In the genomic region with DNA sequence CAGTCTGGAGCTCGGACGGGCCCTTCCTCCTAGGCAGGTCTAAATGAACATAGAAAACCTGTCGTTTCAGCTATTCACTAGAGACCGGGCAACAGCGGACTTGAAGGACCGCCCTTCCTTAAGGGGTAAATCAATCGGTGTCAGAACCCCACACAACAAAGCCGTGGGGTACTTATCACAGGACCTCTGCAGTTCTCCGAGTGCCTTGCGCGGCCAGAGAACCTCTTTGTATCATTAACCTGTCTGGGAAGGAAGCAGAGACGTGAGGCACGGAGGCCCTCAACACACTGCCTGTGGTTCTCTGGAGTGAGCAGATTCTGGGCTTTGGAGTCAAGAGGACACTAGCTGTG, we compare ENCODE assay signal across 8 mouse cellular contexts. TPM values are rescaled to one million over a fixed set of nuclear protein-coding genes. Genes with fewer than 3 reads are reported as not detected.
DNase-seq lines count a peak whose midpoint lies in the region; ATAC-seq lines count a peak whose summit lies in the region.

No protein-coding gene starts in this region.

- ATAC-seq in lung, embryonic 15.5 days (ENCODE audit: borderline replicate concordance, extremely low read depth, low FRiP score, low TSS enrichment), result peak; percentile 8; the same call in 1 of the 2 replicates
- ATAC-seq in embryonic facial prominence, embryonic 13.5 days (ENCODE audit: insufficient number of reproducible peaks, insufficient read depth, low FRiP score, low TSS enrichment, low read depth), result no peak
- ATAC-seq in intestine, embryonic 14.5 days (replicated peaks; ENCODE audit: low FRiP score, low TSS enrichment, low read depth), result peak; percentile 6
- no peak; the same call in 1 of the 2 replicates for ATAC-seq in midbrain, embryonic 13.5 days
- ATAC-seq in cerebellum, adult (ENCODE audit: insufficient number of reproducible peaks, low FRiP score, low TSS enrichment), result no peak

- peak overlapping the region; percentile 92 for H3K27ac ChIP-seq in lung, embryonic 15.5 days
- peak overlapping the region; percentile 86 for H3K27ac ChIP-seq in embryonic facial prominence, embryonic 13.5 days
- peak overlapping the region; percentile 85 for H3K27ac ChIP-seq in intestine, embryonic 14.5 days (ENCODE audit: low read depth)
- peak overlapping the region; percentile 80 for H3K27ac ChIP-seq in midbrain, embryonic 13.5 days

- WGBS in lung, embryonic 15.5 days, result under 1% methylated on average over 13 of the region's 13 CpGs
- under 1% methylated on average over 13 of the region's 13 CpGs for WGBS in embryonic facial prominence, embryonic 13.5 days
- WGBS in intestine, embryonic 14.5 days, result 0% methylated on average over 13 of the region's 13 CpGs
- under 1% methylated on average over 13 of the region's 13 CpGs for WGBS in midbrain, embryonic 13.5 days

- DNase-seq in lung, postnatal 14 days, result no peak
- no peak for DNase-seq in intestine, embryonic 14.5 days (ENCODE audit: low spot score)
- DNase-seq in right cerebral cortex, adult 18-20 months, result no peak
- DNase-seq in kidney, adult 11 months, result no peak

- peak overlapping the region; percentile 78 for H3K4me3 ChIP-seq in lung, embryonic 15.5 days
- H3K4me3 ChIP-seq in embryonic facial prominence, embryonic 13.5 days, result peak overlapping the region; percentile 87
- H3K4me3 ChIP-seq in intestine, embryonic 14.5 days (ENCODE audit: low read depth, low read length), result peak overlapping the region; percentile 92
- H3K4me3 ChIP-seq in midbrain, embryonic 13.5 days (replicated peaks), result peak overlapping the region; percentile 85

- H3K27me3 ChIP-seq in lung, embryonic 15.5 days, result no peaks in the 10 kb centered on the region
- no peaks in the 10 kb centered on the region for H3K27me3 ChIP-seq in embryonic facial prominence, embryonic 13.5 days
- no peaks in the 10 kb centered on the region for H3K27me3 ChIP-seq in intestine, embryonic 14.5 days (replicated peaks; ENCODE audit: control insufficient read depth, insufficient read depth, low read length)
- no peaks in the 10 kb centered on the region for H3K27me3 ChIP-seq in midbrain, embryonic 13.5 days

- H3K4me1 ChIP-seq in lung, embryonic 15.5 days, result peaks cover 17% of the 10 kb centered on the region
- H3K4me1 ChIP-seq in embryonic facial prominence, embryonic 13.5 days, result peaks cover 22% of the 10 kb centered on the region
- peaks cover 19% of the 10 kb centered on the region for H3K4me1 ChIP-seq in intestine, embryonic 14.5 days (replicated peaks; ENCODE audit: control insufficient read depth, insufficient read depth, low read length)
- peaks cover 31% of the 10 kb centered on the region for H3K4me1 ChIP-seq in midbrain, embryonic 13.5 days (replicated peaks)

- no peaks in the 10 kb centered on the region for H3K9me3 ChIP-seq in lung, embryonic 15.5 days
- no peaks in the 10 kb centered on the region for H3K9me3 ChIP-seq in embryonic facial prominence, embryonic 13.5 days
- H3K9me3 ChIP-seq in intestine, embryonic 14.5 days (ENCODE audit: control insufficient read depth, low read length), result no peaks in the 10 kb centered on the region
- no peaks in the 10 kb centered on the region for H3K9me3 ChIP-seq in midbrain, embryonic 13.5 days

- peak overlapping the region; percentile 83 for H3K4me2 ChIP-seq in lung, embryonic 15.5 days
- peak overlapping the region; percentile 88 for H3K4me2 ChIP-seq in embryonic facial prominence, embryonic 13.5 days
- H3K4me2 ChIP-seq in intestine, embryonic 14.5 days (ENCODE audit: low read length), result peak overlapping the region; percentile 87
- H3K4me2 ChIP-seq in midbrain, embryonic 13.5 days (replicated peaks), result peak overlapping the region; percentile 95

- peaks cover 13% of the 10 kb centered on the region; the same call in 1 of the 2 replicates for H3K36me3 ChIP-seq in lung, embryonic 15.5 days
- H3K36me3 ChIP-seq in embryonic facial prominence, embryonic 13.5 days, result peaks cover 29% of the 10 kb centered on the region
- peaks cover 38% of the 10 kb centered on the region for H3K36me3 ChIP-seq in intestine, embryonic 14.5 days (ENCODE audit: control insufficient read depth, insufficient read depth, low read length)
- H3K36me3 ChIP-seq in midbrain, embryonic 13.5 days, result peaks cover 42% of the 10 kb centered on the region

- H3K9ac ChIP-seq in lung, embryonic 15.5 days, result peak overlapping the region; percentile 78
- peak overlapping the region; percentile 89 for H3K9ac ChIP-seq in embryonic facial prominence, embryonic 13.5 days
- H3K9ac ChIP-seq in intestine, embryonic 14.5 days (ENCODE audit: low read length), result peak overlapping the region; percentile 89
- H3K9ac ChIP-seq in midbrain, embryonic 13.5 days (replicated peaks), result peak overlapping the region; percentile 86

RNA-seq across cellular contexts. Expression of a gene that starts 0.6 kb away (rescaled TPM):
- polyA plus RNA-seq in lung, embryonic 15.5 days (2015; fragmentation: Nextera tagmentation; extraction: Ambion mirVana), result 51.2 and 53.2 TPM in 2 replicates
- polyA plus RNA-seq in embryonic facial prominence, embryonic 13.5 days (2015; fragmentation: Nextera tagmentation; extraction: Ambion mirVana), result 59.9 and 62.0 TPM in 2 replicates
- 65.5 and 73.1 TPM in 2 replicates for polyA plus RNA-seq in intestine, embryonic 14.5 days (2014; fragmentation: Nextera tagmentation; extraction: Ambion mirVana)
- 54.0 and 55.0 TPM in 2 replicates for polyA plus RNA-seq in midbrain, embryonic 13.5 days (2015; fragmentation: Nextera tagmentation; extraction: Ambion mirVana)

RNA-seq across cellular contexts. Expression of a gene that starts 0.7 kb away (rescaled TPM):
- 18.3 and 19.7 TPM in 2 replicates for polyA plus RNA-seq in lung, embryonic 15.5 days (2015; fragmentation: Nextera tagmentation; extraction: Ambion mirVana)
- polyA plus RNA-seq in embryonic facial prominence, embryonic 13.5 days (2015; fragmentation: Nextera tagmentation; extraction: Ambion mirVana), result 22.3 and 22.6 TPM in 2 replicates
- 15.6 and 16.8 TPM in 2 replicates for polyA plus RNA-seq in intestine, embryonic 14.5 days (2014; fragmentation: Nextera tagmentation; extraction: Ambion mirVana)
- 25.1 and 26.2 TPM in 2 replicates for polyA plus RNA-seq in midbrain, embryonic 13.5 days (2015; fragmentation: Nextera tagmentation; extraction: Ambion mirVana)

RNA-seq across cellular contexts. Expression of a gene that starts 35.1 kb away (rescaled TPM):
- polyA plus RNA-seq in lung, embryonic 15.5 days (2015; fragmentation: Nextera tagmentation; extraction: Ambion mirVana), result 93.7 and 96.8 TPM in 2 replicates
- polyA plus RNA-seq in embryonic facial prominence, embryonic 13.5 days (2015; fragmentation: Nextera tagmentation; extraction: Ambion mirVana), result 79.4 and 80.4 TPM in 2 replicates
- 41.5 and 43.4 TPM in 2 replicates for polyA plus RNA-seq in intestine, embryonic 14.5 days (2014; fragmentation: Nextera tagmentation; extraction: Ambion mirVana)
- polyA plus RNA-seq in midbrain, embryonic 13.5 days (2015; fragmentation: Nextera tagmentation; extraction: Ambion mirVana), result 253 and 274 TPM in 2 replicates

RNA-seq across cellular contexts. Expression of a gene that starts 43.7 kb away (rescaled TPM):
- not detected in 2 replicates for polyA plus RNA-seq in lung, embryonic 15.5 days (2015; fragmentation: Nextera tagmentation; extraction: Ambion mirVana)
- polyA plus RNA-seq in embryonic facial prominence, embryonic 13.5 days (2015; fragmentation: Nextera tagmentation; extraction: Ambion mirVana), result not detected in 2 replicates
- polyA plus RNA-seq in intestine, embryonic 14.5 days (2014; fragmentation: Nextera tagmentation; extraction: Ambion mirVana), result not detected in 2 replicates
- polyA plus RNA-seq in midbrain, embryonic 13.5 days (2015; fragmentation: Nextera tagmentation; extraction: Ambion mirVana), result not detected in 2 replicates

Comparison
In these comparisons a context has a peak if more than half of its experiments do, and no peak if none do; other contexts are left out.
1. ATAC-seq: peak in lung, embryonic 15.5 days (single experiment) and intestine, embryonic 14.5 days (single experiment); none in embryonic facial prominence, embryonic 13.5 days (single experiment), midbrain, embryonic 13.5 days (single experiment) and cerebellum, adult (single experiment).
2. Peak in every context shown above with its lines, with median percentiles within 50 percentile points of each other: H3K27ac ChIP-seq, H3K4me2 ChIP-seq, H3K4me3 ChIP-seq and H3K9ac ChIP-seq.